Mouse (Mus musculus): Measurements from ENCODE around the gene Dll4. TPM values are rescaled to one million over a fixed set of nuclear protein-coding genes. Genes with fewer than 3 reads are reported as not detected.

Dll4 gene
- polyA plus RNA-seq, 1 experiment from 2014 or later: 5.3 TPM

GRCm38 (mm10) chr2:119326161-119327101, 847 bp downstream of the Dll4 start:
- Histone ChIP-seq H3K4me3 (ENCODE audit: low read depth, low read length) (peak overlapping the region; percentile 59), H3K4me2 (peak overlapping the region; percentile 88), H3K27ac (ENCODE audit: low read depth, low read length) (no peak overlapping the region), H3K36me3 (ENCODE audit: control insufficient read depth, insufficient read depth, low read length) (no peaks in the 10 kb centered on the region), H3K4me1 (replicated peaks; ENCODE audit: control insufficient read depth, insufficient read depth, low read length) (peaks cover 54% of the 10 kb centered on the region), H3K9ac (ENCODE audit: low read depth, low read length) (peak overlapping the region; percentile 40; the same call in 1 of the 2 replicates), H3K9me3 (ENCODE audit: control insufficient read depth, low read length) (no peaks in the 10 kb centered on the region), H3K27me3 (replicated peaks; ENCODE audit: control insufficient read depth, insufficient read depth, low read length) (peaks cover 89% of the 10 kb centered on the region)
- DNase-seq (ENCODE audit: low spot score) (peak; percentile 52), ATAC-seq (replicated peaks; ENCODE audit: low FRiP score) (no peak)
- 2% methylated on average over 52 of the region's 61 CpGs for WGBS

- no peak for ATAC-seq (replicated peaks; ENCODE audit: low FRiP score)
- no peaks in the 10 kb centered on the region for H3K9me3 ChIP-seq (ENCODE audit: control insufficient read depth, low read length)
- peaks cover 47% of the 10 kb centered on the region for H3K4me1 ChIP-seq (replicated peaks; ENCODE audit: control insufficient read depth, insufficient read depth, low read length)
- H3K27ac ChIP-seq (ENCODE audit: low read depth, low read length): no peak overlapping the region
- DNase-seq (ENCODE audit: low spot score): no peak
- H3K4me3 ChIP-seq (ENCODE audit: low read depth, low read length): peak overlapping the region; percentile 59
- WGBS: 1% methylated on average over 30 of the region's 30 CpGs
- peaks cover 90% of the 10 kb centered on the region for H3K27me3 ChIP-seq (replicated peaks; ENCODE audit: control insufficient read depth, insufficient read depth, low read length)
- no peaks in the 10 kb centered on the region for H3K36me3 ChIP-seq (ENCODE audit: control insufficient read depth, insufficient read depth, low read length)
- H3K9ac ChIP-seq (ENCODE audit: low read depth, low read length): no peak overlapping the region; the same call in 1 of the 2 replicates
- peak overlapping the region; percentile 88 for H3K4me2 ChIP-seq
Observed at GRCm38 (mm10) chr2:119327102-119327480, 1.5 kb downstream of the Dll4 start.

- Histone ChIP-seq H3K4me2 (peak overlapping the region; percentile 5), H3K4me1 (replicated peaks; ENCODE audit: control insufficient read depth, insufficient read depth, low read length) (peaks cover 38% of the 10 kb centered on the region), H3K9ac (ENCODE audit: low read depth, low read length) (no peak overlapping the region), H3K9me3 (ENCODE audit: control insufficient read depth, low read length) (no peaks in the 10 kb centered on the region), H3K27me3 (replicated peaks; ENCODE audit: control insufficient read depth, insufficient read depth, low read length) (peaks cover 84% of the 10 kb centered on the region), H3K36me3 (ENCODE audit: control insufficient read depth, insufficient read depth, low read length) (no peaks in the 10 kb centered on the region), H3K27ac (ENCODE audit: low read depth, low read length) (no peak overlapping the region), H3K4me3 (ENCODE audit: low read depth, low read length) (peak overlapping the region; percentile 23; the same call in 1 of the 2 replicates)
- ATAC-seq (replicated peaks; ENCODE audit: low FRiP score): no peak
- peak; percentile 30 for DNase-seq (ENCODE audit: low spot score)
- WGBS: 26% methylated on average over 11 of the region's 11 CpGs
Observed at GRCm38 (mm10) chr2:119327942-119328526, 2.5 kb downstream of the Dll4 start.

GRCm38 (mm10) chr2:119328546-119328945, 3.0 kb downstream of the Dll4 start:
- WGBS: 57% methylated on average over 5 of the region's 5 CpGs
- no peak for ATAC-seq (replicated peaks; ENCODE audit: low FRiP score)
- H3K4me2 ChIP-seq: peak overlapping the region; percentile 5
- DNase-seq (ENCODE audit: low spot score): no peak
- H3K27me3 ChIP-seq (replicated peaks; ENCODE audit: control insufficient read depth, insufficient read depth, low read length): peaks cover 79% of the 10 kb centered on the region
- peaks cover 36% of the 10 kb centered on the region for H3K4me1 ChIP-seq (replicated peaks; ENCODE audit: control insufficient read depth, insufficient read depth, low read length)
- no peaks in the 10 kb centered on the region for H3K36me3 ChIP-seq (ENCODE audit: control insufficient read depth, insufficient read depth, low read length)
- no peak overlapping the region for H3K27ac ChIP-seq (ENCODE audit: low read depth, low read length)
- peak overlapping the region; percentile 23; the same call in 1 of the 2 replicates for H3K4me3 ChIP-seq (ENCODE audit: low read depth, low read length)
- no peaks in the 10 kb centered on the region for H3K9me3 ChIP-seq (ENCODE audit: control insufficient read depth, low read length)
- no peak overlapping the region for H3K9ac ChIP-seq (ENCODE audit: low read depth, low read length)

GRCm38 (mm10) chr2:119329123-119329817, 3.7 kb downstream of the Dll4 start:
- Histone ChIP-seq H3K4me1 (replicated peaks; ENCODE audit: control insufficient read depth, insufficient read depth, low read length) (peaks cover 30% of the 10 kb centered on the region), H3K9me3 (ENCODE audit: control insufficient read depth, low read length) (no peaks in the 10 kb centered on the region), H3K27ac (ENCODE audit: low read depth, low read length) (no peak overlapping the region), H3K4me2 (peak overlapping the region; percentile 5), H3K27me3 (replicated peaks; ENCODE audit: control insufficient read depth, insufficient read depth, low read length) (peaks cover 72% of the 10 kb centered on the region), H3K4me3 (ENCODE audit: low read depth, low read length) (no peak overlapping the region), H3K36me3 (ENCODE audit: control insufficient read depth, insufficient read depth, low read length) (no peaks in the 10 kb centered on the region), H3K9ac (ENCODE audit: low read depth, low read length) (no peak overlapping the region)
- DNase-seq (ENCODE audit: low spot score): peak; percentile 29
- ATAC-seq (replicated peaks; ENCODE audit: low FRiP score): no peak
- 50% methylated on average over 3 of the region's 3 CpGs for WGBS

- Histone ChIP-seq H3K4me3 (ENCODE audit: low read depth, low read length) (no peak overlapping the region), H3K4me2 (peak overlapping the region; percentile 7; the same call in 1 of the 2 replicates), H3K9me3 (ENCODE audit: control insufficient read depth, low read length) (no peaks in the 10 kb centered on the region), H3K27me3 (replicated peaks; ENCODE audit: control insufficient read depth, insufficient read depth, low read length) (peaks cover 58% of the 10 kb centered on the region), H3K9ac (ENCODE audit: low read depth, low read length) (no peak overlapping the region), H3K27ac (ENCODE audit: low read depth, low read length) (no peak overlapping the region), H3K36me3 (ENCODE audit: control insufficient read depth, insufficient read depth, low read length) (no peaks in the 10 kb centered on the region), H3K4me1 (replicated peaks; ENCODE audit: control insufficient read depth, insufficient read depth, low read length) (peaks cover 16% of the 10 kb centered on the region)
- whole genome bisulfite sequencing: 84% methylated on average over 8 of the region's 8 CpGs
- no peak for ATAC-seq (replicated peaks; ENCODE audit: low FRiP score)
- DNase-seq (ENCODE audit: low spot score): peak; percentile 28
Observed at GRCm38 (mm10) chr2:119330795-119331194, 5.2 kb downstream of the Dll4 start.

- H3K4me1 ChIP-seq (replicated peaks; ENCODE audit: control insufficient read depth, insufficient read depth, low read length): peaks cover 3% of the 10 kb centered on the region
- no peak overlapping the region for H3K4me2 ChIP-seq
- H3K9ac ChIP-seq (ENCODE audit: low read depth, low read length): no peak overlapping the region
- peak; percentile 28 for DNase-seq (ENCODE audit: low spot score)
- no peak for ATAC-seq (replicated peaks; ENCODE audit: low FRiP score)
- no peaks in the 10 kb centered on the region for H3K9me3 ChIP-seq (ENCODE audit: control insufficient read depth, low read length)
- no peak overlapping the region for H3K4me3 ChIP-seq (ENCODE audit: low read depth, low read length)
- H3K27me3 ChIP-seq (replicated peaks; ENCODE audit: control insufficient read depth, insufficient read depth, low read length): peaks cover 43% of the 10 kb centered on the region
- WGBS: 71% methylated on average over 24 of the region's 24 CpGs
- no peaks in the 10 kb centered on the region for H3K36me3 ChIP-seq (ENCODE audit: control insufficient read depth, insufficient read depth, low read length)
- H3K27ac ChIP-seq (ENCODE audit: low read depth, low read length): no peak overlapping the region
Observed at GRCm38 (mm10) chr2:119332177-119332661, 6.6 kb downstream of the Dll4 start.

GRCm38 (mm10) chr2:119334135-119334534, 8.6 kb downstream of the Dll4 start:
- DNase-seq (ENCODE audit: low spot score) (no peak), ATAC-seq (replicated peaks; ENCODE audit: low FRiP score) (no peak)
- no peaks in the 10 kb centered on the region for H3K36me3 ChIP-seq (ENCODE audit: control insufficient read depth, insufficient read depth, low read length)
- no peaks in the 10 kb centered on the region for H3K9me3 ChIP-seq (ENCODE audit: control insufficient read depth, low read length)
- H3K4me1 ChIP-seq (replicated peaks; ENCODE audit: control insufficient read depth, insufficient read depth, low read length): peaks cover 7% of the 10 kb centered on the region
- no peak overlapping the region for H3K9ac ChIP-seq (ENCODE audit: low read depth, low read length)
- H3K4me2 ChIP-seq: no peak overlapping the region
- WGBS: 50% methylated on average over 1 of the region's 1 CpGs
- H3K4me3 ChIP-seq (ENCODE audit: low read depth, low read length): no peak overlapping the region
- peaks cover 24% of the 10 kb centered on the region for H3K27me3 ChIP-seq (replicated peaks; ENCODE audit: control insufficient read depth, insufficient read depth, low read length)
- H3K27ac ChIP-seq (ENCODE audit: low read depth, low read length): no peak overlapping the region

All from liver, embryonic 11.5 days (tissue).